8 mouse cellular contexts compared by ENCODE assay signal in the genomic region with DNA sequence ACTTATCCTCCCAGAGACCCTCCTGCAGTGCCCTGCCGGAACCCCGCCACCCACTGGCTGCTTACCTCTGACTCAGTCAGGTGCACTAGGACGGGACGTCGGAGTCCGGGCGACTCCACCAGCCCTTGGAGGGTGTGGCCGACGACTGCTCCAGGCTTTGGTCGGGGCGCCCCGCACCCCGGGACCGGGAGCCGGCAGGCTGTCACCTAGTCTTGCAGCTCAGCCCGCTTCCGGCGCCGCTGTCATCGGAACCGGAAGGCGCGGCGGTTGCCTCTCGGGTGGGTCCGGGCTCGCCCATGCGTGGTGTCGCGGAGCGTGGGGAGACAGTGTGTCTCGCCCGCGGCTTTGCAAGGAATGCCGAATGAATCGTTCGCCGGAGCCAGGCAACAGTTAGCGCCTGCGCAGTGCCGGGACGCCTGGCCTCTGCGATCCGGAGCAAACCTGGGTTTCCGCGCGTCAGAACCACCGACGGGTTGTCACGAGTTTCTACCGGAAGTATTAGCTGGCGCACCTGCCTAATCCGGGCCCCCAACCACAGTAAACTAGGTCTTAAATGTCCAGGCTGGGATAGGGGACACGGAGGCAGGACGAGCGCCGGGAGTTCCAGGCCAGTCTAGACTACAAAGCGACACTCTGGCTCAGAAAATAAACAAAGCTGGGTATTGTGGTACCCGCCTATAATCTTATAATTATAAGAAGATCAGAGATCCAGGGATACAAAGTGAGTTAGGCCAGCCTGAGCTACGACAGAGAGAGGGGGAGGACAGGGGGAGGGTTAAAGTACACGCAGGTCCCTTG. TPM values are rescaled to one million over a fixed set of nuclear protein-coding genes. Genes with fewer than 3 reads are reported as not detected.
DNase-seq lines count a peak whose midpoint lies in the region; ATAC-seq and TF ChIP-seq lines count a peak whose summit lies in the region.

Gene Rmnd5b (minus strand): TSS at position 372 of the 798 bp plus-strand sequence.

- H3K27ac ChIP-seq in embryonic facial prominence, embryonic 10.5 days (replicated peaks), result peak within 1 kb of the TSS; percentile 86
- H3K27ac ChIP-seq in intestine, postnatal 0 days (ENCODE audit: low read depth, low read length), result peak within 1 kb of the TSS; percentile 94
- peak within 1 kb of the TSS; percentile 89 for H3K27ac ChIP-seq in midbrain, embryonic 10.5 days (replicated peaks)

- no peaks in the 10 kb centered on the region for H3K27me3 ChIP-seq in embryonic facial prominence, embryonic 10.5 days (replicated peaks; ENCODE audit: low read depth, poor library complexity, severe bottlenecking)
- no peaks in the 10 kb centered on the region for H3K27me3 ChIP-seq in intestine, postnatal 0 days (replicated peaks; ENCODE audit: control insufficient read depth, insufficient read depth, low read length)
- no peaks in the 10 kb centered on the region for H3K27me3 ChIP-seq in midbrain, embryonic 10.5 days (ENCODE audit: low read depth, poor library complexity, severe bottlenecking)

- H3K9me3 ChIP-seq in embryonic facial prominence, embryonic 10.5 days, result no peaks in the 10 kb centered on the region
- H3K9me3 ChIP-seq in intestine, postnatal 0 days (ENCODE audit: control insufficient read depth), result no peaks in the 10 kb centered on the region
- H3K9me3 ChIP-seq in midbrain, embryonic 10.5 days (replicated peaks), result no peaks in the 10 kb centered on the region

- 0 out of 2 replicates have a peak, but pooled peaks cover 5% of the 10 kb centered on the region for H3K36me3 ChIP-seq in embryonic facial prominence, embryonic 10.5 days (replicated peaks)
- H3K36me3 ChIP-seq in intestine, postnatal 0 days (ENCODE audit: control insufficient read depth, insufficient read depth), result no peaks in the 10 kb centered on the region
- no peaks in the 10 kb centered on the region for H3K36me3 ChIP-seq in midbrain, embryonic 10.5 days

- WGBS in embryonic facial prominence, embryonic 10.5 days, result under 1% methylated on average over 61 of the region's 61 CpGs
- WGBS in intestine, postnatal 0 days, result under 1% methylated on average over 61 of the region's 61 CpGs
- under 1% methylated on average over 61 of the region's 61 CpGs for WGBS in midbrain, embryonic 10.5 days

- peaks cover 30% of the 10 kb centered on the region for H3K4me1 ChIP-seq in embryonic facial prominence, embryonic 10.5 days
- 0 out of 2 replicates have a peak, but pooled peaks cover 3% of the 10 kb centered on the region for H3K4me1 ChIP-seq in intestine, postnatal 0 days (replicated peaks; ENCODE audit: control insufficient read depth, insufficient read depth, low read length)
- H3K4me1 ChIP-seq in midbrain, embryonic 10.5 days, result peaks cover 32% of the 10 kb centered on the region

- ATAC-seq in intestine, postnatal 0 days, result peak; percentile 91

- peak; percentile 95 for DNase-seq in adrenal gland, postnatal 14 days
- DNase-seq in embryonic facial prominence, embryonic 10.5 days (ENCODE audit: low spot score), result peak; percentile 89
- DNase-seq in gonadal fat pad, adult 2 months (ENCODE audit: low read depth), result no peak
- peak; percentile 95 to 97 for DNase-seq in left cerebral cortex, postnatal 36 days (ENCODE audit: low spot score in 2 of 2)
- peak; percentile 85 for DNase-seq in midbrain, embryonic 10.5 days (ENCODE audit: low spot score)
- peak; percentile 94 for DNase-seq in right cerebral cortex, postnatal 4 days
- DNase-seq in yolk sac, embryonic 10.5 days (ENCODE audit: low spot score), result peak; percentile 87

- TF ChIP-seq CTCF in intestine, postnatal 0 days (IDR thresholded peaks at IDR 0.05; ENCODE audit: low read depth), result peak; percentile 52

- peak within 1 kb of the TSS; percentile 90 for H3K4me3 ChIP-seq in embryonic facial prominence, embryonic 10.5 days
- H3K4me3 ChIP-seq in intestine, postnatal 0 days (ENCODE audit: low read depth, low read length), result peak within 1 kb of the TSS; percentile 81
- H3K4me3 ChIP-seq in midbrain, embryonic 10.5 days, result peak within 1 kb of the TSS; percentile 86

- peak within 1 kb of the TSS; percentile 75 for H3K4me2 ChIP-seq in intestine, postnatal 0 days (replicated peaks; ENCODE audit: low read depth)

- intact Hi-C loops in left cerebral cortex, postnatal 36 days (cut with DNase I), result loop anchor here (5.0 kb wide), 1 partner anchor 52 kb away; the partner anchor contains the start of gene 0610009B22Rik

- H3K9ac ChIP-seq in intestine, postnatal 0 days (ENCODE audit: low read depth, low read length), result peak within 1 kb of the TSS; percentile 74

RNA-seq across cellular contexts. Expression of gene Rmnd5b, which starts in this region (rescaled TPM):
- 39.0 and 39.9 TPM in 2 replicates for total RNA-seq in adrenal gland, postnatal 14 days (2021)
- 32.7 and 38.1 TPM in 2 replicates for polyA plus RNA-seq in embryonic facial prominence, embryonic 10.5 days (2016; fragmentation: Nextera tagmentation; extraction: Ambion mirVana)
- 74.5 and 88.8 TPM in 2 replicates for polyA plus RNA-seq in gonadal fat pad, adult 2 months (2012; rRNA removed)
- 32.4 and 34.2 TPM in 2 replicates for polyA plus RNA-seq in intestine, postnatal 0 days (2015; fragmentation: Nextera tagmentation; extraction: Ambion mirVana)
- total RNA-seq in left cerebral cortex, postnatal 36 days (2021), result 10 to 100 TPM; 58.0 to 58.9 TPM
- polyA plus RNA-seq in midbrain, embryonic 10.5 days (2016; fragmentation: Nextera tagmentation; extraction: Ambion mirVana), result 38.6 TPM in 2 replicates
